ENCODE assay signal across 8 mouse cellular contexts in the genomic region with DNA sequence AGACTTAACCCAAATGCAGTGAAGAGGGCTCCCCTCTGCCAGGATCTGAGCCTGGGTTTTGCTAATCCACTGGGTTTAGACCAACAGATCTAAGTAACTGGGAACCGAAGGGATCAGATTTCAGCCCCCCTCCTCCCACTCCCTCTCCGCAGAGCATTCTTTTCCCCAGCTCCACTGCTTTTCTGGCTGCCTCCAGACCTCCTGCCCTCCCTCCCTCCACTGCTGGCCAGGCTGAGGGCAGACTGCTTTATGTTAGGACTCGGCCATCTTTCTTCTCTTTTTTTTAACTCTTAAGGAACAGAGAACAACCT.
DNase-seq lines count a peak whose midpoint lies in the region; ATAC-seq lines count a peak whose summit lies in the region.

No protein-coding gene starts in this region.

- no peak overlapping the region; the same call in 1 of the 2 replicates for H3K9ac ChIP-seq in embryonic facial prominence, embryonic 14.5 days (ENCODE audit: low read depth, low read length)
- H3K9ac ChIP-seq in midbrain, embryonic 11.5 days (ENCODE audit: low read length) = peak overlapping the region; percentile 44

- ATAC-seq in embryonic facial prominence, embryonic 14.5 days (ENCODE audit: low read depth) = peak; percentile 86
- peak; percentile 87 for ATAC-seq in midbrain, embryonic 11.5 days (ENCODE audit: low FRiP score)
- no peak for ATAC-seq in megakaryocyte, adult 5-6 weeks (ENCODE audit: poor library complexity, severe bottlenecking)

- DNase-seq in left cerebral cortex, postnatal 4 days = peak; percentile 40
- no peak for DNase-seq in left cerebral cortex, postnatal 10 days (ENCODE audit: extremely low spot score in 1 of 2, low spot score in 2 of 2)
- DNase-seq in embryonic facial prominence, embryonic 14.5 days (ENCODE audit: low spot score) = peak; percentile 94
- DNase-seq in hindlimb bud, embryonic 11.5 days (ENCODE audit: extremely low spot score, low read depth, low spot score) = peak; percentile 79
- DNase-seq in midbrain, embryonic 11.5 days (ENCODE audit: low spot score, missing footprints) = peak; percentile 95
- no peak for DNase-seq in layer of hippocampus, adult 11-12 months (ENCODE audit: low spot score)
- no peak for DNase-seq in T-cell, adult 2 months (ENCODE audit: low spot score)

- H3K36me3 ChIP-seq in embryonic facial prominence, embryonic 14.5 days (ENCODE audit: control insufficient read depth, insufficient read depth, low read length) = no peaks in the 10 kb centered on the region
- no peaks in the 10 kb centered on the region for H3K36me3 ChIP-seq in midbrain, embryonic 11.5 days (ENCODE audit: control insufficient read depth, insufficient read depth, low read length)

- H3K9me3 ChIP-seq in embryonic facial prominence, embryonic 14.5 days (ENCODE audit: control insufficient read depth, low read length) = no peaks in the 10 kb centered on the region
- no peaks in the 10 kb centered on the region for H3K9me3 ChIP-seq in midbrain, embryonic 11.5 days (ENCODE audit: control insufficient read depth, low read length)

- 1% methylated on average over 3 of the region's 3 CpGs for WGBS in embryonic facial prominence, embryonic 14.5 days
- 0% methylated on average over 3 of the region's 3 CpGs for WGBS in midbrain, embryonic 11.5 days

- H3K4me1 ChIP-seq in embryonic facial prominence, embryonic 14.5 days (ENCODE audit: control insufficient read depth, insufficient read depth, low read length) = peaks cover 41% of the 10 kb centered on the region
- H3K4me1 ChIP-seq in midbrain, embryonic 11.5 days (ENCODE audit: control insufficient read depth, insufficient read depth, low read length) = peaks cover 35% of the 10 kb centered on the region

- no peak overlapping the region for H3K4me3 ChIP-seq in embryonic facial prominence, embryonic 14.5 days (ENCODE audit: low read depth, low read length)
- H3K4me3 ChIP-seq in midbrain, embryonic 11.5 days (ENCODE audit: low read depth, low read length) = no peak overlapping the region

- H3K27me3 ChIP-seq in embryonic facial prominence, embryonic 14.5 days (replicated peaks; ENCODE audit: control insufficient read depth, insufficient read depth, low read length) = no peaks in the 10 kb centered on the region
- no peaks in the 10 kb centered on the region for H3K27me3 ChIP-seq in midbrain, embryonic 11.5 days (ENCODE audit: control insufficient read depth, insufficient read depth, low read length)

- H3K27ac ChIP-seq in embryonic facial prominence, embryonic 14.5 days (replicated peaks; ENCODE audit: low read depth, low read length) = peak overlapping the region; percentile 79
- H3K27ac ChIP-seq in midbrain, embryonic 11.5 days (ENCODE audit: low read depth, low read length) = peak overlapping the region; percentile 79

- peak overlapping the region; percentile 19; the same call in 1 of the 2 replicates for H3K4me2 ChIP-seq in embryonic facial prominence, embryonic 14.5 days (ENCODE audit: low read depth, low read length)
- H3K4me2 ChIP-seq in midbrain, embryonic 11.5 days = peak overlapping the region; percentile 21; the same call in 1 of the 2 replicates

- intact Hi-C loops in left cerebral cortex, postnatal 4 days (cut with DNase I) = no loop called here
- intact Hi-C loops in left cerebral cortex, postnatal 10 days (cut with DNase I) = no loop called here

Comparison
In these comparisons a context has a peak if more than half of its experiments do, and no peak if none do; other contexts are left out.
1. DNase-seq: peak in left cerebral cortex, postnatal 4 days (single experiment), embryonic facial prominence, embryonic 14.5 days (single experiment), hindlimb bud, embryonic 11.5 days (single experiment) and midbrain, embryonic 11.5 days (single experiment); none in left cerebral cortex, postnatal 10 days (0 of 2), layer of hippocampus, adult 11-12 months (single experiment) and T-cell, adult 2 months (single experiment).